Mouse (Mus musculus) limb, embryonic 12.5 days (tissue): ENCODE data around the gene Slx4ip. TPM values are rescaled to one million over a fixed set of nuclear protein-coding genes. Genes with fewer than 3 reads are reported as not detected.
A peak's percentile ranks its signal among the peaks of the same experiment; 100 is the strongest.

Experiments
- ATAC-seq: fragments of 200-750 bp; cut with Nextera tagmentation; 2 replicates; pipeline ENCODE4 v1.8.0; 2017; ENCODE audit warnings: low read depth, moderate TSS enrichment; ENCODE audit not compliant: insufficient number of reproducible peaks, insufficient read depth, low FRiP score, low TSS enrichment
- H3K27ac ChIP-seq: fragments of 300-500 bp; sonication (generic); 2 replicates; pipeline ENCODE4 v1.5.1; 2016; ENCODE audit warnings: mild to moderate bottlenecking, moderate library complexity
- H3K27me3 ChIP-seq: fragments of 300-500 bp; sonication (generic); 2 replicates; pipeline ENCODE4 v1.6.1; 2016; ENCODE audit warnings: mild to moderate bottlenecking, moderate library complexity
- H3K36me3 ChIP-seq: fragments of 300-500 bp; sonication (generic); 2 replicates; pipeline ENCODE4 v1.6.1; 2016; ENCODE audit warnings: mild to moderate bottlenecking, moderate library complexity
- H3K4me1 ChIP-seq: fragments of 300-500 bp; sonication (generic); replicated peaks from 2 replicates; pipeline ENCODE4 v1.6.1; 2016
- H3K4me2 ChIP-seq: fragments of 300-500 bp; sonication (generic); 2 replicates; pipeline ENCODE4 v1.6.1; 2016; ENCODE audit warnings: mild to moderate bottlenecking, moderate library complexity
- H3K4me3 ChIP-seq: fragments of 300-500 bp; sonication (generic); replicated peaks from 2 replicates; pipeline ENCODE4 v1.5.1; 2016; ENCODE audit warnings: mild to moderate bottlenecking
- H3K9ac ChIP-seq: fragments of 300-500 bp; sonication (generic); replicated peaks from 2 replicates; pipeline ENCODE4 v1.6.1; 2016; ENCODE audit warnings: mild to moderate bottlenecking, moderate library complexity
- H3K9me3 ChIP-seq: fragments of 300-500 bp; sonication (generic); 2 replicates; pipeline ENCODE4 v1.6.1; 2016; ENCODE audit warnings: mild to moderate bottlenecking, moderate library complexity
- WGBS: fragments of 180-500 bp; shearing (Covaris S2); methylation state at CpG from one replicate; pipeline ENCODE4 v1.1.7; 2016; 5-methylcytosine and 5-hydroxymethylcytosine counted together
- polyA plus RNA-seq: library from polyadenylated mRNA; unstranded; fragments of >200 nt; fragmentation: Nextera tagmentation; extraction: Ambion mirVana; gene quantifications from 2 replicates; pipeline ENCODE4 v1.2.1, GENCODE M21; 2016

The Slx4ip gene
- polyA plus RNA-seq, 1 experiment from 2014 or later, result 9.0 TPM

DNA sequence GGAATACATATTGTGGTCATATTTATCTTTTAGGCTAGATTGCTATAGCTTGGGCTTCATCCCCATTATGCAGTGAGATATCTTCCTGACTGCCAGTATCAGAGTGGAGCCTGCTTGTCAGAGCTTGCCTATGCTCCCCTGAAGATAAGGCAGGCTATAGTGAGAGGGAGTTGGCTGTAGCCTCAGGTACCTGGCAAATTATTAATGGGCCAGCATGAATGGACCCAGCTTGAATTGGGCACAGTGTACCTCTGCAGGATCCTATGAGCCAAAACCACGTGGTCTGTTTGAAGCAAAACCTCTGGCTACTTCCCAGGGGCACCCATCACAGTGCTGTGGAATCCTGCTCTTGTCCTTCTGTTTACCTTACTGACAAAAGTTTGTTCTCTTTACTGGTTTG is 61.2 kb downstream of the Slx4ip start:
- Histone ChIP-seq H3K4me2 (no peak overlapping the region), H3K4me3 (no peak overlapping the region), H3K36me3 (no peaks in the 10 kb centered on the region), H3K27me3 (no peaks in the 10 kb centered on the region), H3K9me3 (no peaks in the 10 kb centered on the region), H3K9ac (no peak overlapping the region), H3K27ac (no peak overlapping the region), H3K4me1 (peaks cover 29% of the 10 kb centered on the region)
- WGBS, result 59% methylated on average over 1 of the region's 1 CpGs
- no peak for ATAC-seq

DNA sequence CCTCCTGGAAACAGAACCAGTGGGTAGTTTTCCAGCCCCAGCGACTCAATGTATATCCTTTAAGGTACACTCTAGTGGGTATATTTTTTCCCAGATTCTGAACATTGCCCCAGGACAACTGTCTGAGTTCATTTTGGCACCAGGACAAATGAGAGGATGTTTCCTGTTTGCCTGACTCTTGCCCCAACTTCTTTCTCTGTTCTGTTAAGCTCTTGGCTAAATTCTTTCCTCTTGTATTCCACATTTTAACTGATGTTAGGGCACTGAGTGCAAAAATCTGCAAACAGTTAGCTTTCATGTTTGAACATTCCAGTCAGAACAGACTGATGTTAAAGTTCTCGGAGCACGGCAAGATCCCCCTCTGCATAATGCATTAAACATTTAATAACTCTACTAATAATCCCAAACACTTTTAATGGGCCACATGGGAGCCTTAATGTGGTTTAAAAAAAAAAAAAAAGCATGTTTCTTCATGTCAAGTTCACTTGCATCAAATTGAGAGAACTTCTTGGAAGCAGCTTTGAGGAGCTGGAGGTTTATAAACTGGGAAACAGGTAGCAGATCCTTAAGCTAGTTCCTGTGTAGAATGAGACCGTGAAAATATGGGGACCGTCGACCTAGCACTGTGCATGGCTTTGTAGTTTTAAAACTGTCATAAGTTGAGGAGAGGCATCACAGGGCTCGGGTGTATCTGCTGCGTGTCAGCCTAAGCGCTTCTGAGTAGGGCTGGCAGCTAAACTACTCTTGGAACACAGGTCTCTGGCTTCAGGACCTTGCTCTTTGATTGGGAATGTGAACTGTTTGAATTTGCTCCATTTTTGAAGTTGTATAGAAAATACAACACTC is 64.9 kb downstream of the Slx4ip start:
- peaks cover 7% of the 10 kb centered on the region; the same call in 1 of the 2 replicates for H3K27me3 ChIP-seq
- peak; percentile 58; the same call in 1 of the 2 replicates for ATAC-seq
- no peak overlapping the region for H3K9ac ChIP-seq
- peaks cover 24% of the 10 kb centered on the region for H3K4me1 ChIP-seq
- no peaks in the 10 kb centered on the region for H3K9me3 ChIP-seq
- H3K27ac ChIP-seq, result peak overlapping the region; percentile 69
- no peak overlapping the region for H3K4me3 ChIP-seq
- H3K4me2 ChIP-seq, result peak overlapping the region; percentile 3; the same call in 1 of the 2 replicates
- WGBS, result 21% methylated on average over 9 of the region's 9 CpGs
- H3K36me3 ChIP-seq, result no peaks in the 10 kb centered on the region

DNA sequence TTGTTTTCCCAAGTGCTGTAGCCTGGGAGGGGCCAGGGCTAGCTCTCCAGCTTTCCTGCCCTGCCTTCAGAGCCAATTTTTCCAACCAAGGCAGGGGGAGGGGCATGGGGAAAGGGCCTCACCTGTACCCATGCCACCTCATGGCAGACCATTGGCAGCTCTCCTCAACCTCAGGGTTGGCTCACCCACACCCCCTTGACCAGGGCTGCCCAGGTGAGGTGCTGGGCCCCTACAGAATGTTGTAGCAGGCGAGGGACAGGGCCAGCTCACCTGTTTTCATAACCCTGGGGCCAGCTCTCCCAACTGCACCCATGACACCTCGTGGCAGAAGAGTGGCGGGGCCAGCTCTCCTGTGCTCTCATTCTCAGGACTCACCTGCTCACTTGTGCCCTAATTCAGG is 67.7 kb downstream of the Slx4ip start:
- no peak overlapping the region for H3K4me2 ChIP-seq
- no peaks in the 10 kb centered on the region for H3K36me3 ChIP-seq
- no peak for ATAC-seq
- H3K9ac ChIP-seq, result no peak overlapping the region
- peaks cover 7% of the 10 kb centered on the region; the same call in 1 of the 2 replicates for H3K27me3 ChIP-seq
- H3K4me1 ChIP-seq, result peaks cover 24% of the 10 kb centered on the region
- H3K4me3 ChIP-seq, result no peak overlapping the region
- H3K9me3 ChIP-seq, result no peaks in the 10 kb centered on the region
- no peak overlapping the region for H3K27ac ChIP-seq
- WGBS, result 83% methylated on average over 3 of the region's 3 CpGs

DNA sequence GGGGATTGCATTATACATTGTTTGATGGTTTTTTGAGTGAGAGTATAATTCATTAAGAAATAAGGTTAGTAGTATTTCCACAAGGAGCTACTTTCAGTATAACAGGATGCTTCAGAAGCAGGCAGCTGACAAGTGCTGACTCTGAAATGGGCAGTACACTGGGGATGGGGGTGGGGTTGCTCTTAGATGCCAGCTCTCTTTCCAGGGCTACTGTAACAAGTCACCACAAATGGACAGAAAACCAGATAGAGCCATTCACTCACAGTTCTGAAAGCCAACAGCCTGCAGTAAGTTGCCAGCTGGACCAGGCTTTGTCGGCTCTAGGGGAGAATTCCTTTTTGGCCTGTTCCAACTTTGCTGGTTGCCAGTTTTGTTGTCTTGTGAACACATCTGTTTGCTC is 84.8 kb downstream of the Slx4ip start:
- Histone ChIP-seq H3K27ac (no peak overlapping the region), H3K4me2 (no peak overlapping the region), H3K4me1 (0 out of 2 replicates have a peak, but pooled peaks cover 8% of the 10 kb centered on the region), H3K27me3 (no peaks in the 10 kb centered on the region), H3K36me3 (no peaks in the 10 kb centered on the region), H3K9ac (no peak overlapping the region), H3K9me3 (no peaks in the 10 kb centered on the region), H3K4me3 (no peak overlapping the region)
- ATAC-seq, result no peak
- 69% methylated on average over 1 of the region's 1 CpGs for WGBS

DNA sequence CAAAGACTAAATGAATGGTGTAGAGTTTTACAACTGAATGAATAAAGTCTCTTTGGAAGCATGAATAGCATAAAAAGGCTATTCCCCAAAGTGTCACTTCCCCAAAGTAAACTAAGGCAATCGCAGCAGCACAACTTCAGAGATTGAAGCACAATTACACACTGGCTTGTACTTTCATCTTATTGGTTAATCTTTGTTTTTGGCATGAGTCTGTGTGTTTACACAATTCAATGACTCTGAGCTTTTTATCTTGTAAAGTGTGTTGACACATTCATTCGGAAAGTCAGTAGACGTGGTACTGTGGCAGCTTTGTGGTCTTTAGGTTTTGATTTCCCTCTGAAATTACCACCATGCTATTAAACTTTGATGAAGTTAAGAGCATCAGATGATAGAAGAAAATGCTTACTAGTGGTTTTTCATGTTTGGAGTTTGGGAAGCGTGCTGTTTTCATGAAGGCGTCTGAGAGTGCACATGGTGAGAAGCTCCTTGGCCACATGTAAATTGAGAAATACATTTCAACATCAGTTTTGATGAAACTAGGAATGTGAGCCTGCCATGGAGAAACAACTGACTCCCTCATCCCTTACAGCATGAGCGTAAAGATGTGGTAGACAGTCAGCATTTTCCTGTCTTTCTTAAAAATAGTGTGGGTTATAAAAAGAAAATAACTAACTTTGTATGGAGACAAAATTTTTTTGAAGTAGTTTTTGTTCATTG is 88.2 kb downstream of the Slx4ip start:
- Histone ChIP-seq H3K4me3 (no peak overlapping the region), H3K9ac (no peak overlapping the region), H3K9me3 (no peaks in the 10 kb centered on the region), H3K27ac (no peak overlapping the region), H3K4me2 (no peak overlapping the region), H3K27me3 (no peaks in the 10 kb centered on the region), H3K4me1 (0 out of 2 replicates have a peak, but pooled peaks cover 8% of the 10 kb centered on the region), H3K36me3 (no peaks in the 10 kb centered on the region)
- 77% methylated on average over 6 of the region's 6 CpGs for WGBS
- ATAC-seq, result no peak

DNA sequence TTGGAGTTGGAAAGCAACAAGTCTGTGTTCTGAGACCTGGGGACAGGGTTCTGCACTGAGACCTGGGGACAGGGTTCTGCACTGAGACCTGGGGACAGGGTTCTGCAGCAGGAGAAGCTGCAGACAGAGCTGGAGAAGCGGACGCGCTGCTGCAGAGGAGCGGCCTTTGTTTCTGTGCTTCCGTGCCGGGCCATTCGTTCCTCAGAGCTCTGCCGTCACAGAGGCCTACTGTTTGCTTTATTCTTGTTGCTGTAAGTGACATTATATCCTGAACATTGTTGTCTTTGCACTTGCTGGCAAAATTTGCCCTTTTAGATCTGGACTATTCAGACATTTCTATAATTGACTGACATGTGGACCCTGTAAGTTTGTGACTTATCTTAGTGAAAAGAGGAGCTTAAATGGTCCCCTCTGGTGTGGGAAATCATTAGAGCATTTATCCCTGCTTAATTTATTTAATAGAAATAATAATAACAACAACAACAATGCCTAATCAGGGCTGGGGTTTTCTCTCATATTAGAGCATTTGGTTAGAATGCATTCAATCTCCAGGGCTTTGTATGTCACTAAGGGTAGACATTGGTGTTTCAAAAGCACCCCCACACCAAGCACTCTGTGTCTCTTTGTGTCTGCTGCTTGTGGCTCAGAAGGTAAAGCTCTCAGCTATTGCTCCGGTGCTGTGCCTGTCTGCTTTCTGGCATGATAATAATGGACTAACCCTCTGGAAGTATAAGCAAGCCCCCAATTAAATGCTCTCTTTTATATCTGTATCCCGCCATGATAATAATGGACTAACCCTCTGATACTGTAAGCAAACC is 90.3 kb downstream of the Slx4ip start:
- Histone ChIP-seq H3K36me3 (no peaks in the 10 kb centered on the region), H3K9ac (no peak overlapping the region), H3K27ac (no peak overlapping the region), H3K9me3 (no peaks in the 10 kb centered on the region), H3K27me3 (no peaks in the 10 kb centered on the region), H3K4me2 (no peak overlapping the region), H3K4me1 (0 out of 2 replicates have a peak, but pooled peaks cover 2% of the 10 kb centered on the region), H3K4me3 (no peak overlapping the region)
- WGBS, result 89% methylated on average over 10 of the region's 10 CpGs
- ATAC-seq, result no peak

DNA sequence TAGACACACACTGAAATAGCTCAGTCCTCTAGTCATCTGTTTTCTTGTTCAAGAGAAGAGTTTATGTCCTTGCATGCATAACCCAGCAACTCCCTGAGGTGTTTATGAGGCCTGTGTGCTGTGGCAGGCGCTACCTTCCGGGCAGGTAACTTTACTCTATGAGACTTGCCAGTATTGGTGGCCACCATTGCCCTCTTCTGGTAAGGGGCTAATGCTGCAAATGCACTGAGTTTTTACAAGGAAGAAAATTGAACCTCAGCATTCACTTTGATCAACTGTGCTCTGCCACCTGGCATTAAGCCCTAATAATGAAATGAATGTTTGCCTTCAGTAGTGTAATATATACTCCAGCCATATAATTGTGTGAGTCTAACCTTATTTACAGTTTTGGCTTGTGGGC is 92.9 kb downstream of the Slx4ip start:
- no peak overlapping the region for H3K4me3 ChIP-seq
- H3K4me1 ChIP-seq, result no peaks in the 10 kb centered on the region
- no peaks in the 10 kb centered on the region for H3K9me3 ChIP-seq
- H3K27me3 ChIP-seq, result no peaks in the 10 kb centered on the region
- H3K4me2 ChIP-seq, result no peak overlapping the region
- H3K9ac ChIP-seq, result no peak overlapping the region
- no peaks in the 10 kb centered on the region for H3K36me3 ChIP-seq
- ATAC-seq, result no peak
- 65% methylated on average over 2 of the region's 2 CpGs for WGBS
- H3K27ac ChIP-seq, result no peak overlapping the region

DNA sequence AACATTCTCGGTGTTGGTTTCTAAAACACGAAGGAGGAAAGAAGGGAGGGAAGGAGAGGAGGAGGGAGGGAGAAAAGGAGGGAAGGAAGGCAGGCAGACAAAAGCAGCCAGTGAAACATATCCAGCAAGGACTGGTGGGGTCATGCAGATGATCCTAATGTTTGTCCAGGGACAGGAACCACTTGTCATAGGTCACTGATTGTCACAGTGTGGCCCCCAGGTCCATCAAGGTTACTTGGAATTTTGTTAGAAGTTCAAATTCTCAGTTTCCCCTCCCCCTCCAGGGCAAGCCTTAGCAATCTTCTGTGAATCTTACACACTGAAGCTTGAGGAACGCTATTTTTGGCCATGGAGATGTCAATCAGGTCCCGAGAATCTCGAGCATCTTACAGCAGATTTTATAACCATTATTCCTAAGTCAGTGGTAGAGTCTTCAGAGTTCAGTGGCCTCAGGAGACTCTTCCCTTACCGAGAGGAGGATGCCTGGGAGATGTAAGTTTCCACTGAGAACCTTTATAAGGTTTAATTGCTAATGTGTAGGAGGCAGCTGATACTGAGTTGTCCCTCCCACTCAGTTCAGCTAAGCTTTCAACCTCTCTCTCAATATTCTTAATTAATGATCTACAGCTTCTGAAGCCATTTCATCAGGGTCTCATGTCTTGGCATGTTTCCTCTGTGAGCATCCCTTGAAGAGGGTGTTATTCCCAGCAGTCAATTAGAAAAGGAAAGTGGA is 95.1 kb downstream of the Slx4ip start:
- Histone ChIP-seq H3K9ac (no peak overlapping the region), H3K27me3 (no peaks in the 10 kb centered on the region), H3K9me3 (no peaks in the 10 kb centered on the region), H3K4me3 (no peak overlapping the region), H3K27ac (no peak overlapping the region), H3K4me1 (no peaks in the 10 kb centered on the region), H3K4me2 (no peak overlapping the region), H3K36me3 (no peaks in the 10 kb centered on the region)
- 80% methylated on average over 6 of the region's 6 CpGs for WGBS
- no peak for ATAC-seq

DNA sequence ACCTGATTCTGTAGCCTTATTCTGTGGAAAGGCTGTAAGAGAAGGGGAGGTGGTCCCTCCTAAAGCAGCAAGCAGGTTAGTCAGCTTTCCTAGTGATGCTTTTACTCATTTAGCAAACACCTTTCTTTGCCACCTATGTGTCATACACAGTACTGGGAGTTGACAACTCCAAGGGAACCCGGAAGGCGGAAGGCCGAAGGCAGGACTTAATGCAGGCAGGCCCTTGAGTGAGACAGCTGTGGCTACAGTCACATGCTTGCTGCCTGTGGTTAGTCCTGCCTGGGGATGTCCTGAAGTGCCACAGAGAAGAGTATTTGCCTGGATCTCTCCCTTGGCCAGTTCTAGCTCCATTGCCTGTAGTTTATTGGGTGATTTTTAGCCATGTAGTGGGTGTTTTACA is 102.1 kb downstream of the Slx4ip start:
- Histone ChIP-seq H3K9me3 (no peaks in the 10 kb centered on the region), H3K9ac (no peak overlapping the region), H3K27ac (no peak overlapping the region), H3K4me3 (no peak overlapping the region), H3K36me3 (no peaks in the 10 kb centered on the region), H3K27me3 (no peaks in the 10 kb centered on the region), H3K4me1 (no peaks in the 10 kb centered on the region; the same call in 1 of the 2 replicates), H3K4me2 (no peak overlapping the region)
- no peak for ATAC-seq
- 94% methylated on average over 3 of the region's 3 CpGs for WGBS

DNA sequence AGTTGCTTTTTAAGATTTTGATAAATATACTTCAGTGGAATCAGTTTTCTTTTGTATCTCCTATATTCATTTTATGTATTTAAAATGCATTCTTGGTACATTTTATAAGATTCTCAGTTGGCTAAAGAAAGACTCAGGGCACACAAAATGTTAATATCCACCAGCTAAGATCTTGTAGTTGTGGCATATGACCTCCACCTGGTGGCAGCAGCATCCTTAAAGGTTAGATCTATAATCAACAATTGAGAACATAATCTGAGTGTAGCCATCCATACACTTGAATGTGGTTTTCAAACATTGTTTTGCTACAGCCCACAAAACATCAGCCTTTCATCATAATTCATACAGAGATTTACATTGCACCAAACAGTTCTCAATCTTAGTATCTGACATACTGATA is 106.1 kb downstream of the Slx4ip start:
- no peak overlapping the region for H3K4me2 ChIP-seq
- H3K9ac ChIP-seq, result no peak overlapping the region
- no peak overlapping the region for H3K27ac ChIP-seq
- no peaks in the 10 kb centered on the region; the same call in 1 of the 2 replicates for H3K4me1 ChIP-seq
- ATAC-seq, result no peak
- no peaks in the 10 kb centered on the region for H3K36me3 ChIP-seq
- no peak overlapping the region for H3K4me3 ChIP-seq
- H3K9me3 ChIP-seq, result no peaks in the 10 kb centered on the region
- no peaks in the 10 kb centered on the region for H3K27me3 ChIP-seq
